Mouse (Mus musculus) bone marrow macrophage, adult 2 months (primary cell): ENCODE data around the gene Ppm1h.

Source experiments
- CTCF ChIP-seq: IDR thresholded peaks from 2 replicates; pipeline ENCODE4 v1.5.1; 2012; ENCODE audit warnings: low read depth, mild to moderate bottlenecking, low read length, moderate library complexity
- POLR2A ChIP-seq: IDR thresholded peaks from 2 replicates; pipeline ENCODE4 v1.6.1; 2012; ENCODE audit warnings: mild to moderate bottlenecking, low read depth, low read length, borderline replicate concordance

DNA sequence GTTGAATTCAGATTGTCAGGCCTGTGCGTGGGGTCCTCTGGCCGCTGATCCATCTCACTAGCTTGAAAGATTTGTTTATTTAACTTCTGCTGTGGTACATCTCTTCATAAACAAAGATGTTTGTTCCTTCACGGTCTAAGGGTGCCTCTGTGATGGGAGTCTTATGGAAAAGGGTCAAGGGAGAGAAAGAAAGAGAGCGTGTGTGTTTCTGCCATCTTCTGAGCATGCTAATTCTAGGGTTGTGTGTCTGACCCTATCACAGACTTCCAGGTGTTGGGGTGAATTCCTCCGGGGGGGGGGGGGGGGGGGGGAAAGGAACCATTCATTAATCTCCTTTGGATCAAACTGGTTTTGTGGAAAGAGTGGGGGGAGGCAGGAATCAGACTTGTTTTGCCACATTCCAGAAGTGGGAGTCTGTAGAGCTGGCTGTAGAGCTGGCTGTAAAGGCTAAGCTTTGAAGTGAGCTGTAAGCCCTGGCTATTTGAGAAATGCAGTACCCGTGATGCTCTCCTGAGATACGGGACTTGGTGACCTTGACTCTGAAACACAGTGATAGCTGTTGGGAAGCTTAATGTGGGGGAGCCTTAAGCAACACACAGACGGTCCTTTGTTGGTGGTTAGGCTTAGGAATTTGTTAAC, 191.4 kb downstream of the Ppm1h start:
- TF ChIP-seq POLR2A = no peak
- TF ChIP-seq CTCF = no peak
